Mouse (Mus musculus) myocyte (in vitro differentiated cells): ENCODE data around the gene Fam43b.

Experiments used
- CEBPB ChIP-seq: IDR thresholded peaks from 2 replicates; pipeline ENCODE4 v1.6.1; 2011; ENCODE audit warnings: mild to moderate bottlenecking, moderate library complexity; ENCODE audit not compliant: poor library complexity, insufficient read depth, severe bottlenecking
- E2F4 ChIP-seq: IDR thresholded peaks from one replicate; pipeline ENCODE4 v1.6.1; 2011; ENCODE audit warnings: mild to moderate bottlenecking, control low read depth, moderate library complexity; ENCODE audit not compliant: insufficient read depth
- MYOD1 ChIP-seq, 3 experiments: IDR thresholded peaks; one replicate each; pipeline ENCODE4 v1.6.1; 2011; ENCODE audit warnings: control low read depth in 2 of 3, low read depth in 2 of 3, mild to moderate bottlenecking in 2 of 3, moderate library complexity in 1 of 3; ENCODE audit not compliant: insufficient read length in 2 of 3, control insufficient read depth in 1 of 3
- MYOG ChIP-seq, 3 experiments: IDR thresholded peaks; one replicate each; pipeline ENCODE4 v1.6.1; 2011; ENCODE audit warnings: control low read depth in 2 of 3, low read depth in 2 of 3, mild to moderate bottlenecking in 2 of 3; ENCODE audit not compliant: insufficient read length in 2 of 3, control insufficient read depth in 1 of 3, insufficient read depth in 1 of 3
- POLR2A ChIP-seq: IDR thresholded peaks from one replicate; pipeline ENCODE4 v1.6.1; 2011; ENCODE audit warnings: low read depth, mild to moderate bottlenecking, control low read depth, moderate library complexity; ENCODE audit not compliant: insufficient read length
- POLR2AphosphoS2 ChIP-seq: IDR thresholded peaks from one replicate; pipeline ENCODE4 v1.6.1; 2011; ENCODE audit warnings: low read depth, control low read depth; ENCODE audit not compliant: insufficient read length
- USF1 ChIP-seq: IDR thresholded peaks from one replicate; pipeline ENCODE4 v1.6.1; 2011; ENCODE audit warnings: low read depth, mild to moderate bottlenecking, control low read depth, moderate library complexity

GRCm38 (mm10) chr4:138418340-138418957, 22.1 kb upstream of the Fam43b start:
- no peak for TF ChIP-seq POLR2A
- no peak for TF ChIP-seq POLR2AphosphoS2
- no peak for TF ChIP-seq E2F4
- TF ChIP-seq USF1: no peak
- TF ChIP-seq MYOG (IDR thresholded peaks at IDR 0.05; ENCODE audit: control insufficient read depth in 1 of 3, insufficient read depth in 1 of 3, insufficient read length in 2 of 3, low read depth in 2 of 3): no peak
- no peak for TF ChIP-seq CEBPB
- TF ChIP-seq MYOD1 (IDR thresholded peaks at IDR 0.05; ENCODE audit: control insufficient read depth in 1 of 3, insufficient read length in 2 of 3, low read depth in 2 of 3): no peak
